Mouse (Mus musculus) adrenal gland, adult 18-20 months (tissue): ENCODE results near the gene Zfp651. TPM values are rescaled to one million over a fixed set of nuclear protein-coding genes. Genes with fewer than 3 reads are reported as not detected.

Source experiments
- DNase-seq, 2 experiments: peaks; one replicate each; pipeline ENCODE4 v3.0.0; 2021 to 2022; ENCODE audit warnings: low spot score in 2 of 2
- long read RNA-seq, 2 experiments: library from polyadenylated mRNA; stranded (forward); transcript quantifications; one replicate each; pipeline ENCODE4 v2.0.0; 2021
- total RNA-seq, 2 experiments: library from RNA; stranded (reverse); gene quantifications; 1 replicate in 1 of 2; 2 replicates in 1 of 2; pipeline ENCODE4 v1.2.3; 2021

Gene Zfp651
- total RNA-seq = 10 to 100 TPM; 22.8 to 32.5 TPM
- long read RNA-seq, experiment 1, full-length matches to known transcripts = 16 of 23 reads
- long read RNA-seq, experiment 1, partial matches to known transcripts = 6 of 23 reads
- long read RNA-seq, experiment 1, other reads (novel, unspliced or antisense) = 1 of 23 reads
- long read RNA-seq, experiment 2, full-length matches to known transcripts = 13 of 21 reads
- long read RNA-seq, experiment 2, partial matches to known transcripts = 5 of 21 reads
- long read RNA-seq, experiment 2, other reads (novel, unspliced or antisense) = 3 of 21 reads

GRCm38 (mm10) chr9:121759091-121760081 lies at the start of gene Zfp651:
Gene Zfp651, plus strand, starts transcription at chr9:121759330.
- peak; percentile 49 to 58 for DNase-seq

GRCm38 (mm10) chr9:121709898-121710583 lies 49.1 kb upstream of the Zfp651 start, which contains the start of gene Ss18l2:
Gene Ss18l2, plus strand, starts transcription at chr9:121710329.
- DNase-seq = peak; percentile 92 to 96

- no peak for DNase-seq
Observed at GRCm38 (mm10) chr9:121710584-121710975, 48.5 kb upstream of the Zfp651 start.

- no peak for DNase-seq
Observed at GRCm38 (mm10) chr9:121717048-121717447, 42.1 kb upstream of the Zfp651 start.

GRCm38 (mm10) chr9:121718070-121718705 lies 40.9 kb upstream of the Zfp651 start:
- DNase-seq = no peak

- peak; percentile 96 for DNase-seq
Observed at GRCm38 (mm10) chr9:121718792-121719318, 40.3 kb upstream of the Zfp651 start, which contains the start of gene Nktr. Gene Nktr, plus strand, starts transcription at chr9:121719169.

- peak in 1 of 2 experiments; percentile 18 for DNase-seq
Observed at GRCm38 (mm10) chr9:121719347-121720331, 39.5 kb upstream of the Zfp651 start.

GRCm38 (mm10) chr9:121740490-121740889 lies 18.6 kb upstream of the Zfp651 start:
- DNase-seq = no peak

GRCm38 (mm10) chr9:121741168-121741567 lies 18.0 kb upstream of the Zfp651 start:
- no peak for DNase-seq

- DNase-seq = no peak
Observed at GRCm38 (mm10) chr9:121744051-121744450, 15.1 kb upstream of the Zfp651 start.

GRCm38 (mm10) chr9:121752774-121753173 lies 6.4 kb upstream of the Zfp651 start:
- no peak for DNase-seq

GRCm38 (mm10) chr9:121754624-121755023 lies 4.5 kb upstream of the Zfp651 start:
- no peak for DNase-seq

- no peak for DNase-seq
Observed at GRCm38 (mm10) chr9:121756785-121757184, 2.3 kb upstream of the Zfp651 start.

GRCm38 (mm10) chr9:121757432-121757831 lies 1.7 kb upstream of the Zfp651 start:
- no peak for DNase-seq

GRCm38 (mm10) chr9:121757835-121758814 lies 1.0 kb upstream of the Zfp651 start:
- DNase-seq = peak in 1 of 2 experiments; percentile 23

GRCm38 (mm10) chr9:121760271-121761090 lies 1.4 kb downstream of the Zfp651 start:
- peak; percentile 60 to 64 for DNase-seq

- DNase-seq = peak in 1 of 2 experiments; percentile 31
Observed at GRCm38 (mm10) chr9:121761091-121761665, 2.0 kb downstream of the Zfp651 start.
